In genomic region chr11:120303559-120304349, GRCm38 (mm10) we compare ENCODE assay signal across 10 mouse cellular contexts. TPM values are rescaled to one million over a fixed set of nuclear protein-coding genes. Genes with fewer than 3 reads are reported as not detected.
DNase-seq lines count a peak whose midpoint lies in the region; ATAC-seq and TF ChIP-seq lines count a peak whose summit lies in the region.
"Had no signal": no experiment of that assay in that cellular context is flagged by ENCODE, and none has a peak within 500 bp of the region (broad histone marks: within the 10 kb centered on the region; RNA-seq: fewer than 3 reads in every experiment).

No protein-coding gene starts in this region.

- H3K4me1 ChIP-seq in heart, embryonic 10.5 days: peaks cover 76% of the 10 kb centered on the region
- peaks cover 16% of the 10 kb centered on the region for H3K4me1 ChIP-seq in hindbrain, embryonic 11.5 days (replicated peaks; ENCODE audit: control insufficient read depth, insufficient read depth, low read length)
- H3K4me1 ChIP-seq in liver, postnatal 0 days (ENCODE audit: insufficient read depth): peaks cover 38% of the 10 kb centered on the region

- no peaks in the 10 kb centered on the region for H3K27me3 ChIP-seq in heart, embryonic 10.5 days (ENCODE audit: insufficient read depth, poor library complexity, severe bottlenecking)
- 0 out of 2 replicates have a peak, but pooled peaks cover 4% of the 10 kb centered on the region for H3K27me3 ChIP-seq in hindbrain, embryonic 11.5 days (ENCODE audit: control insufficient read depth, insufficient read depth, low read length)
- H3K27me3 ChIP-seq in liver, postnatal 0 days (ENCODE audit: insufficient read depth, low read length): peaks cover 7% of the 10 kb centered on the region

- peak overlapping the region; percentile 71 for H3K4me3 ChIP-seq in heart, embryonic 10.5 days
- no peak overlapping the region for H3K4me3 ChIP-seq in hindbrain, embryonic 11.5 days (ENCODE audit: low read depth, low read length)
- no peak overlapping the region for H3K4me3 ChIP-seq in liver, postnatal 0 days (ENCODE audit: low read depth, low read length)

- WGBS in heart, embryonic 10.5 days: 72% methylated on average over 21 of the region's 21 CpGs
- 91% methylated on average over 21 of the region's 21 CpGs for WGBS in hindbrain, embryonic 11.5 days
- WGBS in liver, postnatal 0 days (ENCODE audit: insufficient replicate concordance): 56% methylated on average over 21 of the region's 21 CpGs

- H3K9me3 ChIP-seq in heart, embryonic 10.5 days: no peaks in the 10 kb centered on the region
- no peaks in the 10 kb centered on the region for H3K9me3 ChIP-seq in hindbrain, embryonic 11.5 days (ENCODE audit: control insufficient read depth, low read length)
- no peaks in the 10 kb centered on the region for H3K9me3 ChIP-seq in liver, postnatal 0 days (ENCODE audit: low read length)

- TF ChIP-seq EP300 in liver, postnatal 0 days (IDR thresholded peaks at IDR 0.05; ENCODE audit: low read depth): peak; percentile 49

- DNase-seq in heart, embryonic 10.5 days (ENCODE audit: low spot score): peak; percentile 93
- no peak for DNase-seq in heart, postnatal 25 days (ENCODE audit: low spot score)
- DNase-seq in c-Kit-positive CD71-positive TER-119-positive erythroid progenitor cells, embryonic 14.5 days (ENCODE audit: low spot score): peak; percentile 64
- no peak for DNase-seq in hindbrain, embryonic 11.5 days (ENCODE audit: low spot score)
- no peak for DNase-seq in liver, postnatal 0 days
- DNase-seq in frontal cortex, postnatal 14 days (ENCODE audit: low spot score in 2 of 2): no peak
- DNase-seq in layer of hippocampus, postnatal 25 days (ENCODE audit: extremely low spot score in 1 of 2, low spot score in 1 of 2): no peak
- DNase-seq in MN1 (ENCODE audit: low spot score): no peak
- DNase-seq: cerebellum, adult 2 months had no signal

- no peak for ATAC-seq in hindbrain, embryonic 11.5 days (ENCODE audit: low FRiP score)
- peak; percentile 10 for ATAC-seq in liver, postnatal 0 days

- peak overlapping the region; percentile 98 for H3K27ac ChIP-seq in heart, embryonic 10.5 days
- peak overlapping the region; percentile 79 for H3K27ac ChIP-seq in hindbrain, embryonic 11.5 days (ENCODE audit: low read depth, low read length)
- H3K27ac ChIP-seq in liver, postnatal 0 days (ENCODE audit: low read depth): no peak overlapping the region

- intact Hi-C loops in heart, postnatal 25 days (cut with DNase I): loop anchor here (2.0 kb wide), 1 partner anchor 19 kb away; no protein-coding TSS in a partner anchor

- no peak overlapping the region for H3K9ac ChIP-seq in hindbrain, embryonic 11.5 days (ENCODE audit: low read depth, low read length)
- no peak overlapping the region for H3K9ac ChIP-seq in liver, postnatal 0 days (replicated peaks)

- H3K36me3 ChIP-seq in heart, embryonic 10.5 days: no peaks in the 10 kb centered on the region
- no peaks in the 10 kb centered on the region for H3K36me3 ChIP-seq in hindbrain, embryonic 11.5 days (ENCODE audit: control insufficient read depth, insufficient read depth, low read length)
- H3K36me3 ChIP-seq in liver, postnatal 0 days (replicated peaks; ENCODE audit: insufficient read depth, low read length): no peaks in the 10 kb centered on the region

- TF ChIP-seq CTCF in liver, postnatal 0 days (IDR thresholded peaks at IDR 0.05; ENCODE audit: low read depth): no peak

- H3K4me2 ChIP-seq in hindbrain, embryonic 11.5 days (replicated peaks; ENCODE audit: low read depth, low read length): no peak overlapping the region
- H3K4me2 ChIP-seq in liver, postnatal 0 days (ENCODE audit: low read depth, low read length): peak overlapping the region; percentile 97

RNA-seq across cellular contexts. Expression of gene Actg1, which starts 44.6 kb away (rescaled TPM):
- 1,513 and 2,033 TPM in 2 replicates for polyA plus RNA-seq in heart, embryonic 10.5 days (2016; fragmentation: Nextera tagmentation; extraction: Ambion mirVana)
- total RNA-seq in heart, postnatal 25 days (2021): 100 to 1,000 TPM; 282 to 346 TPM
- 3,592 and 3,665 TPM in 2 replicates for polyA plus RNA-seq in hindbrain, embryonic 11.5 days (2014; fragmentation: Nextera tagmentation; extraction: Ambion mirVana)
- polyA plus RNA-seq in liver, postnatal 0 days (2015; fragmentation: Nextera tagmentation; extraction: Ambion mirVana): 463 and 498 TPM in 2 replicates
- 1,000 to 10,000 TPM; 1,451 to 1,562 TPM for total RNA-seq in layer of hippocampus, postnatal 25 days (2021)

RNA-seq across cellular contexts. Expression of gene Fscn2, which starts 57.6 kb away (rescaled TPM):
- 0.25 and 0.49 TPM in 2 replicates for polyA plus RNA-seq in heart, embryonic 10.5 days (2016; fragmentation: Nextera tagmentation; extraction: Ambion mirVana)
- not detected for total RNA-seq in heart, postnatal 25 days (2021)
- polyA plus RNA-seq in hindbrain, embryonic 11.5 days (2014; fragmentation: Nextera tagmentation; extraction: Ambion mirVana): 1.1 and 1.5 TPM in 2 replicates
- polyA plus RNA-seq in liver, postnatal 0 days (2015; fragmentation: Nextera tagmentation; extraction: Ambion mirVana): not detected in 2 replicates
- total RNA-seq in layer of hippocampus, postnatal 25 days (2021): under 1 TPM in 1 of 2 experiments, not detected in 1; 0.89 TPM
- total RNA-seq: granulocyte monocyte progenitor cell, adult 5-6 weeks had no signal
- polyA plus RNA-seq: cerebellum, adult 2 months had no signal

Comparison
In these comparisons a context has a peak if more than half of its experiments do, and no peak if none do; other contexts are left out.
1. DNase-seq: peak in heart, embryonic 10.5 days (single experiment) and c-Kit-positive CD71-positive TER-119-positive erythroid progenitor cells, embryonic 14.5 days (single experiment); none in heart, postnatal 25 days (single experiment), hindbrain, embryonic 11.5 days (single experiment), liver, postnatal 0 days (single experiment), frontal cortex, postnatal 14 days (0 of 2), layer of hippocampus, postnatal 25 days (0 of 2) and MN1 (single experiment).